Mouse (Mus musculus) brain, embryonic 14.5 days (tissue): ENCODE measurements around the gene Hist2h3b.

Experiments
- CTCF ChIP-seq: fragments of 200-500 bp; IDR thresholded peaks from 2 replicates; pipeline ENCODE4 v1.5.1; 2012; ENCODE audit warnings: inconsistent platforms, mild to moderate bottlenecking, moderate library complexity, borderline replicate concordance; ENCODE audit not compliant: insufficient read depth, insufficient read length; ENCODE audit errors: extremely low read depth
- POLR2A ChIP-seq: fragments of 200-500 bp; IDR thresholded peaks from 2 replicates; pipeline ENCODE4 v1.6.1; 2012; ENCODE audit warnings: mild to moderate bottlenecking, inconsistent platforms, borderline replicate concordance; ENCODE audit not compliant: poor library complexity, insufficient read depth, insufficient read length, severe bottlenecking; ENCODE audit errors: extremely low read depth

- TF ChIP-seq CTCF: no peak
- no peak for TF ChIP-seq POLR2A
Observed at GRCm38 (mm10) chr3:96266132-96266710, 2.2 kb upstream of the Hist2h3b start.
